Mouse (Mus musculus): ENCODE results near the gene Sh2b3.

Sh2b3 gene

DNA sequence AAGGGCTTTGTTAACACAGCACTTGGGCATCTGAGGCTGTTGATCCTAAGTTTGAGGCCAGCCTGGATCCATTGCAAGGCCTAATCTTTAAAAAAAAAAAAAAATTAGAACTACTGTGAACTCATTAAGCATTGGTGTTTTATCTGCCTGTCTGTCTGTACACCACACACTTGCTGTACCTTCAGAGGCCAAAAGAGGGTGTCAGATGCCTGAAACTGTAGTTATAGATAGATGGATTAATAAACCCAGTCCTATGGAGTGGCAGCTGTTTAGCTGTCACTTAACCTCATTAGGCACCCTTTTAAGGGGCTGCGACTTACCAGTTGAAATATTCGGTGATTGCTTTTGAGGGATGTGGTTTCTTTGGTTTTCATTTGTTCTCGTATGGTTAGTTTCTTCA lies 41.6 kb downstream of the Sh2b3 start:
- DNase-seq (ENCODE audit: low read depth in 1 of 2, low spot score in 2 of 2): no peak

DNA sequence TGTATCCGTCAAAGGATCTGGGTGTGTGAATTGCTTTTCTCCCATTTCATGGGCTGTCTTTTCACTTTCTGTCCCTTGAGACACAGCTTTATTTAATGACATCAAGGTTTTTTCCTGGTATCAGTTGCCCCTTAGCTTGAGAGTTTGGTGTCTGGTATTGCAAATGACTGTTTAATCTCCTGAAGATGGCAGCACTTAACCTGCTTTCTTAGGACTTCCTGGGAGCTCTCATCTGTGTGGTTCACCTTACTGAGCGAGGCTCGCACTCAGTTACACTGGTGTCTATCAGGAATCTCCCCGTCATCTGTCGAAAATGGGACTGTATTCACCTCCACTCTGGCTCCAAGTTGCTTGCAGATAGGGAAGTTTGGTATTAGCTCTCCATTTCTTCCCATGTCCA lies 46.4 kb downstream of the Sh2b3 start:
- no peak for DNase-seq (ENCODE audit: low read depth in 1 of 2, low spot score in 2 of 2)

DNA sequence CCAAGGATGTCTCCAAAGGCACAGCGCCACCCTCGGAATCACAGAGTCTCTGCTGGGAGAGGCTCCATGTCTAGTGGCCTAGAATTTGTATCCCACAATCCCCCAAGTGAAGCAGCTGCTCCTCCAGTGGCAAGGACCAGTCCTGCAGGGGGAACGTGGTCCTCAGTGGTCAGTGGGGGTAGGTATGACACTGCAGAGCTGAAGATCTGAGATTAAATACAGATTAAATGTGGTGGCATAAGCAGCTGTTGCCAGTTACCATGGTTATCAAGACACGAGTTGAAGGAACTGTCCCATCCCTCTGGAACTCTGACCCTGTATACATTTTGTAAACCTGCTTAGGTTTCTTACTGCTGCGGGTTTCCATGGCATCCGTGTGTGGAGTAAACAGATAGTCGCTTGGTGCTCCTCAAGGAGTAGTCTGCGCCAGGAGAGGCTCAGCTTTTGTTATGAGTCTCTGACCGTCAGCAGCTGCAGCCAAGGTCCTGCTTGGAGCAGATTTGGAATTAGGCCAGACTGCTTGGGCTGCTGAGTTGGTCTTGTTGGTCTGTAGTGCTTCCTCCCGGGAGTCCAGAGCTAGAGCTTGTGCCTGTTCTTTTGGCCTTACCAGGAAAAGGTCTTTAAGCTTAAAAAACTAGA lies 53.5 kb downstream of the Sh2b3 start:
- DNase-seq (ENCODE audit: low read depth in 1 of 2, low spot score in 2 of 2): no peak

DNA sequence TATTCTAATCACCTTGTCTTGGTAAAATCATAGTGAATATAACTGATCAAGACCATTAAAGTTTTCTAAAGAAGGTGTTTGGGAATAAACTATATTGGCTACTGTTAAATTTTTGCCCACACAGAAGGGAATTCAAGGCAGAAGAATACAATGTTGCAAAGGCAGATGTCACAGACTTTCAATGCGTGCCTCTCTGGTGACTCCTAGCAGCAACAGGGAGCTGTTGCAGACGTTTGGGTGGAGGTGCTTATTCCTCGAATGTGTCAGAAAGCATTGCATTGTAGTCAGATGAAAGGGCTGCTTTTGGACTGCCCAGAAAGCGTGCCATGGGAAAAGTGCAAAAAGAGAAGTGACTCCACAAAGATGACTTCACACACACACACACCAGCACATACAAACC lies 55.0 kb downstream of the Sh2b3 start:
- no peak for DNase-seq (ENCODE audit: low read depth in 1 of 2, low spot score in 2 of 2)

DNA sequence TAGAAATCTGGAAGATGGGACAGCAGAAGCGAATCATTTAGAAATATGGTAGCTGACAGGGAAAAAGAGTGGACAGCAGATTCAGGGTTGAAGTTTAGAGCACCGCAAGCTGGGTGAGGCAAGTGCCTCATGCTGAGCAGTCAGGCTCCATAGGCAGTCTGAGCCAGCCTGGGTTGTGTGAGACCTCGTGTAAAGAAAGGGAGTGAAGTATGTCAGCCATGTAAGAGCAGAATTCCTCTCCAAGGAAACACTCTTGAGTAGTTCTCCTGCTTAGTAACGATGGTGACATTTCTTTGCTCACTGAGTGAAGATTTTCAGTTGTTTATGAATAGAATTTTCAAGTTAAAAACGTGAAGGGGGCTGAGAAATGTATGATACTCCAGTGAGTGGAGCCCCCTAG lies 57.3 kb downstream of the Sh2b3 start:
- no peak for DNase-seq (ENCODE audit: low read depth in 1 of 2, low spot score in 2 of 2)

DNA sequence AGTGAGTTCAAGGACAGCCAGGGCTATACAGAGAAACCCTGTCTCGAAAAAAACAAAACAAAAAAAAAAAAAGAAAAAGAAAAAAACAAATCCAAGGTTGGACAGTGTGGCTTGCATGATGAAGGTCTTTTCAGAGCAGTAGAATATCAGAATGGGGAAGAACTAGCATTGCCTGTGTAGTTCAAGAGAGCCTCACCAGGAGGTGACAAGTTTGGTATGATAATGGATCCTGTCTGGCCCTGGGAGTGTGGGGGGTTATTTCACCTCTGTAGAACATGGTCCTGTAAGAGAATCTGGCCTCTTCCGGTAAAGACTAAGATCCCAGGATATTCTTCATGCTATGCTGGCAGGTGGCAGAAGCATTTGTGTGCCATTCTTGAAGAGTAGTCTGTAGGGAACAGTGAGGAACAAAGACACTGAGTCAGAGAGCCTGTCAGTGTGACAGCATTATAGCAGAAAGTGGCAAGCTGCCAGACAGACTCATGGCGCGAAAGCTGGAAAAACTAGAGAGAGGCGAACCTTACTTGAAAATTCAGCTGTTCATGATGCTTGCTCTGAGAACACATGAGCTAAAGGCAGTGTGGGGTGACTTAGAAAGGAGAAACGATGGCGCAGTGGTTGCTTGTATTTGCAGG lies 58.8 kb downstream of the Sh2b3 start:
- no peak for DNase-seq (ENCODE audit: low read depth in 1 of 2, low spot score in 2 of 2)

DNA sequence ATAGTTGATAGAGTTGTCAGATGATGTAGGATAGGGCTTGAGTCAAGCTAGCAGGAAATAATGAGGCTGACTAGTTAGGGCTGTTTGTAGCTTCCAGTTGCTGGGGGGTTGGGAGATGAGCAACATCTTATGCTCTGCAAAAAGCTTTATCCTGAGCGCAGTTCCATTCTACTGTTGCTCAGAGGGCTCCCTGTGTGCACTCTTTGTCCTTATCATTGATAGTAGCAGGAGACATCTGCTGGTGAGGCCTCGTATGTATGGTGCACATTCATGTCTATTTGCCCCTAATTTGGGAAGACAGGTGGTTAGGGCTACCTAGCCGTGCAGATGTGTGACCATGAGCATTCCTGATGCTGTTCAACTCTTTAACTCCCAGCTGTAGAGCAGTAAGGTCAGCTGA lies 65.8 kb downstream of the Sh2b3 start:
- DNase-seq (ENCODE audit: low read depth in 1 of 2, low spot score in 2 of 2): no peak

DNA sequence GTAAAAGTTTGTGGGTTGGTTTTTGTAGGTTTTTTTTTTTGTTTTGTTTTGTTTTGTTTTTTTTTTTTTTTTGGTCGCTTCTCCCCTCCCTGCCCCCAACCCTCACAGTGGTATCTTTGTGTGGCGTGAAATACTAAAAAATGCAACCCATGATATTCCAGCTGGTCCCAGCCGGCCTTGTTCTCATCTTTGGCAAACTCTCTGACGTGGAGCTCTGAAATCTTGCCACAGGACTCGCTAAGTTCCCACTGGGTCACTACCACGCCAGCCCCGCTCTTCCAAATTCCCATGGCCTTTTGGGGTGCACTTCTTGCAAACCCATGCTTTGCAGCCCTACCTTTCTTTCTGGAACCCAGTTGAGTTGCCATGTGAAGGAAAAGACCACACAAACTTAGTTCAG lies 67.6 kb downstream of the Sh2b3 start:
- DNase-seq (ENCODE audit: low read depth in 1 of 2, low spot score in 2 of 2): no peak

DNA sequence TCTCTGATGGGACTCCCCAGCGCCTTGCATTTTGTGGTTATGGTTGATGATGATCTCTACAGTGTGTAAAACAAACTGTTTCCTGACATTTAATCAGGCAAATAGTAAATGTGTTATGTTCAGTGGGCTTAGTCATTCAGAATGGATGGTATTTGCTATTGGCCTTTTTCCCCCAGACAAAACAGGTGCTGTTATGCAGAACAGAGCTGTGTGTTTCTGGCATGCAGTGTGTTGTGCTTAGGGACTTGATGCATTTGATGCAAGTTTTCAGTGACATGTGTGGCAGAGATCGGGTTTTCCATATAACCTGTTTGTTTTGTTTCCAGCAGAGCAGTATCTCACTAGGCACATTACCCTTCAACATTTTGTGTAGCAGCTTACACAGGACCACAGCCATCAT lies 69.9 kb downstream of the Sh2b3 start:
- DNase-seq (ENCODE audit: low read depth in 1 of 2, low spot score in 2 of 2): no peak

DNA sequence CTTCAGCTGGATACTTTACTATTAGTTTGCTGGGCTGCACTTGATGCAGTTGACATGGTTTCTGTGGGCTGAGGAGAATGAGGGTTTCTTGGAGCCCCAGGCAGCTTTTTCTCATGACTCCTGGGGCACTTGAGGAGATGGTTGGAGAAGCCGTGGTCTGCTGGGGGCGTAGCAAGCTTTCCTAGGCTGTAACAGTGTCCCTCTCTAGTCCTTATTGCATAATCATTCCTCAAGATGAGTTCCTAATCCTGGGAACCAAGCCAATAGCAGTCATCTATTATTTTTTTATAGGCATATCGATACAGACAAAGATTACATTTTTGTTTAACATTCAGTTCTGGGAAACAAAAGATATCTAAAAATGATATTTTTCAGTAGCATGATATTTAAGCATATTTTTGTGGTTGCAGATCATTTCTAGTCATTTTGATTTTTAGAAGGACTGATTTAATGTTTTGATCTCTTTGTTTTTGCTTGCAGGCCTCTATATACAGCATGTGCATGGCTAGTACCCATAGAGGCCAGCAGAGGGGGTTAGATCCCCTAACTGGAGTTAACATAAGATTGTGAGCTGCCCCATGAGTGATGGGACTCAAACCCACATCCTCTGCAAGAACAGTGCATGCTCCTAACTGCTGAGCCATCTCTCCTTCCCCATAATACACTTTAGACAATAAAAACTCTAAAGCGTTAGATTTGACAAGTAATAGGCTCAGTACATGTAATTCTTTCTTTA lies 71.2 kb downstream of the Sh2b3 start:
- DNase-seq (ENCODE audit: low read depth in 1 of 2, low spot score in 2 of 2): no peak
